Mouse (Mus musculus): ENCODE data around the gene Lats2. TPM values are rescaled to one million over a fixed set of nuclear protein-coding genes. Genes with fewer than 3 reads are reported as not detected.
"Not testable (repeated sequence)": the region's sequence is repeated elsewhere in the genome, so short reads cannot be mapped to it uniquely, and the experiment has no call there.

The Lats2 gene
- 10 to 100 TPM; 17.0 to 20.2 TPM for total RNA-seq (2021)

GRCm38 (mm10) chr14:57758237-57758636 lies at the start of gene Lats2:
Gene Lats2 (minus strand): TSS chr14:57758388.
- no peak for DNase-seq (ENCODE audit: low spot score in 2 of 2)
- intact Hi-C loops (cut with DNase I) = no loop called here

GRCm38 (mm10) chr14:57803731-57804130 lies 45.5 kb upstream of the Lats2 start:
- intact Hi-C loops (cut with DNase I) = loop anchor here (10.0 kb wide), 1 partner anchor 111 kb away; no protein-coding TSS in a partner anchor
- DNase-seq (ENCODE audit: low spot score in 2 of 2) = no peak

- intact Hi-C loops (cut with DNase I) = loop anchor here (5.0 to 10.0 kb wide), 2 partner anchors 51 to 113 kb away; partner anchors contain the start of gene Gm49361
- DNase-seq (ENCODE audit: low spot score in 2 of 2) = peak; percentile 96 to 97
These were observed 40.1 kb upstream of the Lats2 start, which contains the start of gene Sap18 for GRCm38 (mm10) chr14:57797991-57798931. Gene Sap18 (plus strand): TSS chr14:57798180.

- intact Hi-C loops (cut with DNase I) = loop anchor here (5.0 to 10.0 kb wide), 2 partner anchors 50 to 113 kb away; partner anchors contain the start of gene Gm49361
- peak; percentile 6 to 8 for DNase-seq (ENCODE audit: low spot score in 2 of 2)
These were observed 39.4 kb upstream of the Lats2 start for GRCm38 (mm10) chr14:57797551-57797950.

- intact Hi-C loops (cut with DNase I) = loop anchor here (10.0 kb wide), 1 partner anchor 106 kb away; no protein-coding TSS in a partner anchor
- no peak for DNase-seq (ENCODE audit: low spot score in 2 of 2)
These were observed 33.0 kb upstream of the Lats2 start for GRCm38 (mm10) chr14:57791171-57791570.

- DNase-seq (ENCODE audit: low spot score in 2 of 2) = no peak
- intact Hi-C loops (cut with DNase I) = loop anchor here (10.0 kb wide), 1 partner anchor 105 kb away; no protein-coding TSS in a partner anchor
These were observed 31.6 kb upstream of the Lats2 start for GRCm38 (mm10) chr14:57789759-57790158.

GRCm38 (mm10) chr14:57789311-57789710 lies 31.1 kb upstream of the Lats2 start:
- intact Hi-C loops (cut with DNase I) = no loop called here
- DNase-seq (ENCODE audit: low spot score in 2 of 2) = no peak

- intact Hi-C loops (cut with DNase I) = no loop called here
- no peak for DNase-seq (ENCODE audit: low spot score in 2 of 2)
These were observed 29.2 kb upstream of the Lats2 start for GRCm38 (mm10) chr14:57787406-57787805.

GRCm38 (mm10) chr14:57772157-57772815 lies 14.1 kb upstream of the Lats2 start:
- intact Hi-C loops (cut with DNase I) = no loop called here
- DNase-seq (ENCODE audit: low spot score in 2 of 2) = no peak

- intact Hi-C loops (cut with DNase I) = no loop called here
- DNase-seq (ENCODE audit: low spot score in 2 of 2) = no peak
These were observed 10.9 kb upstream of the Lats2 start for GRCm38 (mm10) chr14:57769102-57769501.

GRCm38 (mm10) chr14:57760447-57761412 lies 2.5 kb upstream of the Lats2 start:
- no peak for DNase-seq (ENCODE audit: low spot score in 2 of 2)
- intact Hi-C loops (cut with DNase I) = no loop called here

GRCm38 (mm10) chr14:57756094-57756493 lies 2.1 kb downstream of the Lats2 start:
- no peak for DNase-seq (ENCODE audit: low spot score in 2 of 2)
- intact Hi-C loops (cut with DNase I) = no loop called here

- intact Hi-C loops (cut with DNase I) = no loop called here
- no peak for DNase-seq (ENCODE audit: low spot score in 2 of 2)
These were observed 2.5 kb downstream of the Lats2 start for GRCm38 (mm10) chr14:57755661-57756060.

- intact Hi-C loops (cut with DNase I) = no loop called here
- DNase-seq (ENCODE audit: low spot score in 2 of 2) = no peak
These were observed 4.7 kb downstream of the Lats2 start for GRCm38 (mm10) chr14:57753351-57753992.

- intact Hi-C loops (cut with DNase I); DNase-seq (ENCODE audit: low spot score in 2 of 2): not testable (repeated sequence)
These were observed 7.2 kb downstream of the Lats2 start for GRCm38 (mm10) chr14:57751006-57751405.

- intact Hi-C loops (cut with DNase I) = loop anchor here (5.0 kb wide), 1 partner anchor 48 kb away; the partner anchor contains the start of gene Sap18
These were observed 8.7 kb downstream of the Lats2 start for GRCm38 (mm10) chr14:57749501-57749900.

GRCm38 (mm10) chr14:57746001-57746771 lies 12.0 kb downstream of the Lats2 start, which contains the start of gene Gm49361:
Gene Gm49361 (minus strand): TSS chr14:57746103.
- peak; percentile 81 to 82 for DNase-seq (ENCODE audit: low spot score in 2 of 2)
- intact Hi-C loops (cut with DNase I) = loop anchor here (5.0 kb wide), 1 partner anchor 51 kb away; the partner anchor contains the start of gene Sap18

More at GRCm38 (mm10) chr14:57749501-57749900, 8.7 kb downstream of the Lats2 start:
- DNase-seq (ENCODE audit: low spot score in 2 of 2) = no peak
